Mouse (Mus musculus) C2C12 (cell line): ENCODE data around the gene Arl15.

Experiments used
- CTCF ChIP-seq: IDR thresholded peaks from one replicate; pipeline ENCODE4 v1.5.1; 2011; ENCODE audit not compliant: control insufficient read depth, insufficient read depth, insufficient read length
- MAX ChIP-seq: IDR thresholded peaks from one replicate; pipeline ENCODE4 v1.6.1; 2011; ENCODE audit warnings: mild to moderate bottlenecking, control low read depth

DNA sequence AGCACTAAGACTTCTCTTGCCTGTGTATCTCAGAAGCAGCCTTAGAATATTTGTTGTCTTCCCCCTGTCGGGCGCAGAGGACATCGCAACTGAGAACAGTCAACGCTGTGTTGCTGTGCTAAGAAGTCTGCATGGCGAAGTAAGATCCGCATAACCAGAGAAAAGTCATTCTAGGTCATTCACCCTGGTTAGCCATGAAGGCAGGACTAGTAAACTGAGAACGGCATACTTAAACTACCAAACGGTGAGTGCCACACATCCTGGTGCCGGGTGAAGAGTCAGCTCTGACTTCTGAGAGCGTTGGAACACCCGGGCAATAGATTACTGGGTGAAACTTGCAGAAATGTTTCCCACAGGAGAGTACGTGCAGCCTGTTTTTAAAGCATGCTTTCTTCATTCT lies 320.3 kb downstream of the Arl15 start:
- TF ChIP-seq MAX = no peak
- no peak for TF ChIP-seq CTCF
